Mouse (Mus musculus): ENCODE results near the gene Gm11639. TPM values are rescaled to one million over a fixed set of nuclear protein-coding genes. Genes with fewer than 3 reads are reported as not detected.
A peak's percentile ranks its signal among the peaks of the same experiment; 100 is the strongest.

Gene Gm11639
- total RNA-seq, 2 experiments from 2014 or later, result 0.10 TPM

DNA sequence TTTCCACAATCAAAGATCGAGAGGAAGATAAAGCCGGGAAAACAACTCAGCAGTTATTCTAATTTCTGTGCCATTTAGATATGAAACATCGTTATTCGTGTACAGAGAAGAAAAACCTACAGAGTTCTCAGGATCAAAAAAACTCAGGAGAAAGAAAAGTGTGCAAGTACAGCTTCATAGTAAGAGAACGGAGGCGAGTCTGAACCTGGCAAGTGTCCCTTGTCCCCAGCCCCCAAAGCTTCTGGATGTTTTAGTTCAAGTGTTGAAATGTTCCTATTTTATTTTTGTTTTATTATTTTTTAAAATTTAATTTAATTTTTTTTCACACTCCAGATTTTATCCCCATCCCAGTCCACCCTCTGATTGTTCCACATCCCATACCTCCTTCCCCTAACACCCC is 7.7 kb downstream of the Gm11639 start:
- no peak for DNase-seq (ENCODE audit: low spot score in 2 of 2)

GRCm38 (mm10) chr11:104704097-104704496 is 18.6 kb downstream of the Gm11639 start:
- DNase-seq (ENCODE audit: low spot score in 2 of 2), result no peak

GRCm38 (mm10) chr11:104707084-104707483 is 21.6 kb downstream of the Gm11639 start:
- DNase-seq (ENCODE audit: low spot score in 2 of 2), result no peak

DNA sequence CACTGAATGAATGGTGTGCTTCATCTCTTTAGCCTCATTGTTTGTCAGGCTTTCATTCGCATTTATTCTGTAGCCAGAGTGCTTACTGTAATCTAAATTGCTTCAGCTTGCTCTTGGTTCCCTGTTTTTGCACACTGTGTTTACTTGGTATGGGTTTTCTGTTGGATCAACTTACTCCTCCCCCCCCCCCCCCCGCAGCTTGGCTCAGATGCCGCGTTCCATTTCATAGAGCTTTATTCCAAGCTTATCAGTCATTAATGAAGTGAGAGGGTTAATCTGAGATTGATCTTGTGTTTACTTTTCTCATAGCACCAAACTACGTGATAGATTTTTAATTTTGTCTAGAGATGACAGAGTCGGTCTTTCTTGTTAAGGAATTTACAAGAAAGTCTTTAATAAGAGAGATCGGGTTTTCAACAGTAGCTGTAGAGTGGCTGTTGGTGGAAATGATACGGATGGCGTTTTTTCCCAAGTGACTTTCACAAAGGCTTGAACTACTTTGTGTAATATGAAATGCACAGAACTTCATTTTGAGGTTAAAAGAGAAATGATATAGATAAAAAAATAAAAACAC is 59.6 kb downstream of the Gm11639 start:
- no peak for DNase-seq (ENCODE audit: low spot score in 2 of 2)

DNA sequence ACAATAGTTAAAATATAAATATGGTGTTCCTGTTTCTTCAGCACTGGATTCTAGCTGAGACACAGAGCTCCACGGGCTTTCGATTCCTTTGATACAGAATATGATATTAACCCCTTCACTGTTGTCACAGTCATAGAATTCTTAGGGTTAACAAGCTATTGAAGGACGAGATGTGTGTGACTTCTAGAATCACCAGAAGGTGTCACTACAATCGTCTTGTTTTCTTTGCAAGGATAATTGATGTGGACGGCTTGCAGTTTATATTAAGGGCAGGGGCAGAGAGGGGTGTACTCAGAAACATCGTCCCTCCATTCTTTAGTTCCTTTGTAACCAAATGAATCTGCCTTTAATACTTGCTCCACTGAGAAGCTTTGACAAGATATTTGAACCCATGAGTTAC is 80.3 kb downstream of the Gm11639 start:
- no peak for DNase-seq (ENCODE audit: low spot score in 2 of 2)

GRCm38 (mm10) chr11:104767068-104767467 is 81.6 kb downstream of the Gm11639 start:
- no peak for DNase-seq (ENCODE audit: low spot score in 2 of 2)

GRCm38 (mm10) chr11:104768072-104768471 is 82.6 kb downstream of the Gm11639 start:
- peak in 1 of 2 experiments; percentile 19 for DNase-seq (ENCODE audit: low spot score in 2 of 2)

DNA sequence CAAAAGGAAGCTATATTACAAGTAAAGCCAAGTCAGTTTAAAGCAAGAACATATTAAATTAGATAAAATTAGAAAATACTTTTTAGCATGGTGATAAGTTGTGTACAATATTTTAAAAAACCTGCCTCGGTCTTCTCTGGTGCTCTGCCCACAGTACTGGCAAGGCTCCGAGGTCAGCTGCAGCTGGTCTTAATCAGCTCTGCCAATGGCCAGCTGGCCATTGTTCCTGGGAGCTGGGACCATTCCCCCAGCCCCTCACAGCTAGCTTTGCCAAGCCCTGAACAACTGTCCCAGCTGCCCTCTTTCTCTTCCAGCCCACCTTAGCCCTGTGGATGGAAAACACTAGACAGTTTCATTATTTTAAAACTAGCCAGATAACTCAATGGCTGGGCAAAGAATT is 93.3 kb downstream of the Gm11639 start:
- no peak for DNase-seq (ENCODE audit: low spot score in 2 of 2)

- DNase-seq (ENCODE audit: low spot score in 2 of 2), result no peak
Observed at GRCm38 (mm10) chr11:104944723-104945122, 259.2 kb downstream of the Gm11639 start.

- no peak for DNase-seq (ENCODE audit: low spot score in 2 of 2)
Observed at GRCm38 (mm10) chr11:104952349-104952748, 266.8 kb downstream of the Gm11639 start.

- DNase-seq (ENCODE audit: low spot score in 2 of 2), result no peak
Observed at GRCm38 (mm10) chr11:104967862-104968261, 282.4 kb downstream of the Gm11639 start.

GRCm38 (mm10) chr11:104968388-104968787 is 282.9 kb downstream of the Gm11639 start:
- no peak for DNase-seq (ENCODE audit: low spot score in 2 of 2)

DNA sequence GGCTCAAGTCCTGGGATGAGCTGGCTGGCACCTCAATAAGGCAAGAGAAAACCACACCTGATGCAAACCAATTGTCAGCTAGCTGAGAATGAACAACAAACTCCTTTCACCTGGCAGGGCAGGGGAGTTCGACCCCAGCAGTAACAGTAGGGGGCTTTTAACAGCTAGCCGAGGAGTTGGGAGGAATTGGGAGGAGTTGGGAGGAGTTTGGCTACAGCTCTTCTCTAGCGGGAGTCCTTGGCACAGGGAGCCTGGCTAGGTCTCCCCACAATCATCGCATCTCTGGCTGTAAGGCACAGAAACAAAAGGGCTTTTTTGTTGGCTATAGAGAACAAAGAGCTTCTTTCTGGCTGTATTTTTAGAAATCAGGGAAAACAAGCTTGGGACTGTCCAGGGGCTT is 285.8 kb downstream of the Gm11639 start:
- no peak for DNase-seq (ENCODE audit: low spot score in 2 of 2)

- DNase-seq (ENCODE audit: low spot score in 2 of 2), result no peak
Observed at GRCm38 (mm10) chr11:104972480-104972879, 287.0 kb downstream of the Gm11639 start.

GRCm38 (mm10) chr11:104977976-104978375 is 292.5 kb downstream of the Gm11639 start:
- no peak for DNase-seq (ENCODE audit: low spot score in 2 of 2)

- DNase-seq (ENCODE audit: low spot score in 2 of 2), result no peak
Observed at GRCm38 (mm10) chr11:104981342-104982055, 296.0 kb downstream of the Gm11639 start.

GRCm38 (mm10) chr11:105009232-105009631 is 323.7 kb downstream of the Gm11639 start:
- no peak for DNase-seq (ENCODE audit: low spot score in 2 of 2)

DNA sequence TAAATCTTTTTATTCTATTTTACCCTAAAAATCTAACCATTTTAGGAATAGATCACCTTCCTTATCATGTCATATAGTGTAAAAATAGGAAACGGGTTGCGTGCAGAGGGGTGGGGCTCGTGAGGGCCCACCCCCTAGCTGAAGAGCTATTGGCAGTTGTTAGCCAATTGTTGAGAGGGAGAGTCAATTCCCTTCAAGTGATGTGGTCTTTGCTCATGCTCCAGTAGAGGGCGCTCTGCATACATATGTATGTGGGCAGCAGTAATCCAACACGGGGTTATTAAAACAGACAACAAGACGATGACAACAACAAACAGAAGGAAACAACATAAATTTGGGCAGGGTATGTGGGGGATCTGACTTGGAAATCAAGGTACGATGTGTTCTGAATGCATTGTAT is 335.6 kb downstream of the Gm11639 start:
- DNase-seq (ENCODE audit: low spot score in 2 of 2), result no peak

- DNase-seq (ENCODE audit: low spot score in 2 of 2), result no peak
Observed at GRCm38 (mm10) chr11:105028744-105029348, 343.3 kb downstream of the Gm11639 start.

DNA sequence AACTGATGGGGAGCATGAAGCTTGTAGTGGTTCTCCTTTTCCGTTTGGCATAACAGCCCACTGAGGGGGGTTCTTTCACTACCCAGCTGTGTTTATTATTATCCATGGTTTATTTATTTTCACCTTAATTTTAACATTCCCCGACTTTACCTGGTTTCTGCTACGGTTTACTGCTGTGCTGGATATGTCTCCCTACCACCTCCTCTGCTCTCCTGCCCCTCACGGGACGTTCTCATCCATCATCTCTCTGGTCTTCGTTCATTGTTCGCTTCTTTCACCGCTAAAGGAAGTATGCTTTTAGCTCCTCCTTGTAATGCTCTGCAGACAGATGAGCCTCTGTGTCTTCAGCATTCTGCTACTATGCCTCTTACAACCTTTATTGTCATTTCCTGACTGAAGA is 344.0 kb downstream of the Gm11639 start:
- DNase-seq (ENCODE audit: low spot score in 2 of 2), result no peak

GRCm38 (mm10) chr11:105030229-105030628 is 344.7 kb downstream of the Gm11639 start:
- DNase-seq (ENCODE audit: low spot score in 2 of 2), result no peak

DNA sequence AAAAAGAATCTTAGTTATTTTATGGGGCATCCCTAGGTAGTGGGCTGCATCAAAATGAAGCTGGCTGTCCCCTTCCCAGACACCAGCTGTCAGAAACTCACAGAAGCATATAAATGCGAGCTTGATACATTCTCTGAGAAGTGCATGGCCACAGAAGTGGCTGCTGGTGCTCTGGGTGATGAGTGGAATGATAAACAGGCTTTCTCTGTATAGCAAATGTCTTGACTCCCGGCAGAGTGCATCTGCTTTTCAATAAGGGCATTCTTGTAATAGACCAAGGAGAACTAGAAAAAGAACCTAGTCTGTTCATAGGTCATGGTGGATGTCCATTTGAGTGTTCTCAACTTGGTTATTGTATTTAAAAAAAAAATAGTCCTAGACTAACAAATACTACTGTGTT is 345.6 kb downstream of the Gm11639 start:
- DNase-seq (ENCODE audit: low spot score in 2 of 2), result no peak

DNA sequence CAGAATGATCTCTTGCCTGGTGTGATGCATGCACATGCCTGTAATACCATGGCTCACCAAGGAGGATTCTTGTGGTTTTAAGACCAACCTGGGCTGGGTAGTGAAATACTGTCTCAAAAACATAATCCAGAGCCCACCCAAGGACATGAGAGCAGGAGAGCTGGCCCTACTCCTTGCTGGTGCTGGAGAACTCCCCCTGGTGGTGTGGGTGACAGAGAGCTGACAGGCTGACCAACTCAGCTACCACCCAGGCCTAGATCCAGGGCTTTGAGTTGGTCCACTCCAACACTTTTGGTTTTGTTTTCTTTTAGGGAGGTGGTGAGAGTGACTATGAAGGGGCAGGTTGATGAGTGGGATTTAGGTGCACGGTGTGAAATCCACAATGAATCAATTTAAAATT is 349.6 kb downstream of the Gm11639 start:
- no peak for DNase-seq (ENCODE audit: low spot score in 2 of 2)

Data from gastrocnemius, postnatal 4 days (tissue).